Mouse (Mus musculus) CH12.LX (cell line): ENCODE data around the gene Gm20388. TPM values are rescaled to one million over a fixed set of nuclear protein-coding genes. Genes with fewer than 3 reads are reported as not detected.

Source experiments
- DNase-seq: peaks from one replicate; pipeline ENCODE4 v3.0.0-alpha.2; 2013; ENCODE audit errors: extremely low read depth
- H3K27ac ChIP-seq: 2 replicates; pipeline ENCODE4 v1.5.1; 2012; ENCODE audit warnings: low read depth, mild to moderate bottlenecking, control low read depth, moderate library complexity; ENCODE audit not compliant: insufficient read depth
- H3K27me3 ChIP-seq: replicated peaks from 2 replicates; pipeline ENCODE3; 2012; ENCODE audit warnings: inconsistent platforms
- H3K36me3 ChIP-seq, 2 experiments: replicated peaks in 1 of 2; 2 replicates each; pipeline versions ENCODE3 to v1.6.1; 2012; ENCODE audit warnings: inconsistent platforms in 1 of 2, low read length in 1 of 2, mild to moderate bottlenecking in 1 of 2, mixed read lengths in 1 of 2, moderate library complexity in 1 of 2; ENCODE audit not compliant: control insufficient read depth in 1 of 2, insufficient read depth in 1 of 2
- H3K4me1 ChIP-seq, 2 experiments: 2 replicates each; pipeline ENCODE4 v1.6.1; 2012; ENCODE audit warnings: inconsistent platforms in 1 of 2, moderate library complexity in 1 of 2; ENCODE audit not compliant: insufficient read depth in 2 of 2, control insufficient read depth in 1 of 2
- H3K4me2 ChIP-seq: 2 replicates; pipeline ENCODE4 v1.6.1; 2012; ENCODE audit warnings: low read depth, mild to moderate bottlenecking, control low read depth; ENCODE audit not compliant: poor library complexity, insufficient read depth, severe bottlenecking
- H3K4me3 ChIP-seq, 3 experiments: fragments of 150-350 bp in 1 of 3; sonication (generic) in 1 of 3; replicated peaks in 1 of 3; 2 replicates each; pipeline versions ENCODE3 to v1.5.1; 2011 to 2012; ENCODE audit warnings: low read depth in 2 of 3, low read length in 2 of 3, mild to moderate bottlenecking in 2 of 3, moderate library complexity in 2 of 3, control low read depth in 1 of 3, improper control_type of control experiment in 1 of 3, inconsistent platforms in 1 of 3, mixed read lengths in 1 of 3; ENCODE audit not compliant: poor library complexity in 1 of 3
- H3K79me2 ChIP-seq: replicated peaks from 2 replicates; pipeline ENCODE4 v1.6.1; 2012; ENCODE audit warnings: mild to moderate bottlenecking, moderate library complexity; ENCODE audit not compliant: control insufficient read depth, poor library complexity, insufficient read depth, severe bottlenecking; ENCODE audit errors: extremely low read depth
- H3K9ac ChIP-seq: 2 replicates; pipeline ENCODE4 v1.6.1; 2012; ENCODE audit warnings: low read depth, mild to moderate bottlenecking, control low read depth, moderate library complexity; ENCODE audit not compliant: insufficient read depth
- H3K9me3 ChIP-seq: replicated peaks from 2 replicates; pipeline ENCODE3; 2012; ENCODE audit warnings: low read length, inconsistent platforms, mixed read lengths
- BHLHE40 ChIP-seq: IDR thresholded peaks from 2 replicates; pipeline ENCODE4 v1.6.1; 2011; ENCODE audit warnings: mild to moderate bottlenecking, low read depth, low read length, improper control_type of control experiment
- CHD1 ChIP-seq: IDR thresholded peaks from 2 replicates; pipeline ENCODE4 v1.6.1; 2012; ENCODE audit warnings: low read depth, low read length, improper control_type of control experiment, inconsistent platforms
- CHD2 ChIP-seq: IDR thresholded peaks from 2 replicates; pipeline ENCODE4 v1.6.1; 2011; ENCODE audit warnings: low read length, improper control_type of control experiment
- E2F4 ChIP-seq: IDR thresholded peaks from 2 replicates; pipeline ENCODE4 v1.6.1; 2011; ENCODE audit warnings: low read depth, low read length, improper control_type of control experiment; ENCODE audit not compliant: insufficient replicate concordance
- ELF1 ChIP-seq: IDR thresholded peaks from 2 replicates; pipeline ENCODE4 v1.6.1; 2014; ENCODE audit warnings: low read depth, mild to moderate bottlenecking, inconsistent platforms, low read length, improper control_type of control experiment
- EP300 ChIP-seq: IDR thresholded peaks from 2 replicates; pipeline ENCODE4 v1.6.1; 2011; ENCODE audit warnings: low read length, improper control_type of control experiment
- ETS1 ChIP-seq: conservative IDR thresholded peaks from 2 replicates; pipeline ENCODE4 v1.6.1; 2012; ENCODE audit warnings: low read depth, mild to moderate bottlenecking, inconsistent platforms, low read length, improper control_type of control experiment, moderate library complexity
- GABPA ChIP-seq: IDR thresholded peaks from 2 replicates; pipeline ENCODE4 v1.6.1; 2012; ENCODE audit warnings: low read depth, low read length, improper control_type of control experiment, inconsistent platforms; ENCODE audit not compliant: insufficient replicate concordance
- IRF4 ChIP-seq: IDR thresholded peaks from 2 replicates; pipeline ENCODE4 v1.6.1; 2014; ENCODE audit warnings: low read depth, mild to moderate bottlenecking, inconsistent platforms, low read length, improper control_type of control experiment
- JUN ChIP-seq: IDR thresholded peaks from 2 replicates; pipeline ENCODE4 v1.6.1; 2011; ENCODE audit warnings: low read depth, mild to moderate bottlenecking, low read length, improper control_type of control experiment, moderate library complexity; ENCODE audit not compliant: insufficient read depth
- JUND ChIP-seq: conservative IDR thresholded peaks from 2 replicates; pipeline ENCODE4 v1.6.1; 2011; ENCODE audit warnings: low read depth, low read length, improper control_type of control experiment
- MAZ ChIP-seq: IDR thresholded peaks from 2 replicates; pipeline ENCODE4 v1.6.1; 2012; ENCODE audit warnings: low read depth, mild to moderate bottlenecking, inconsistent platforms, low read length, improper control_type of control experiment, moderate library complexity
- MXI1 ChIP-seq: IDR thresholded peaks from 2 replicates; pipeline ENCODE4 v1.6.1; 2011; ENCODE audit warnings: mild to moderate bottlenecking, low read depth, low read length, improper control_type of control experiment
- NELFE ChIP-seq: IDR thresholded peaks from 2 replicates; pipeline ENCODE4 v1.6.1; 2011; ENCODE audit warnings: low read depth, low read length, improper control_type of control experiment
- RAD21 ChIP-seq: IDR thresholded peaks from 2 replicates; pipeline ENCODE4 v1.6.1; 2011; ENCODE audit warnings: low read depth, mild to moderate bottlenecking, low read length, improper control_type of control experiment, moderate library complexity
- RCOR1 ChIP-seq: conservative IDR thresholded peaks from 2 replicates; pipeline ENCODE4 v1.6.1; 2012; ENCODE audit warnings: low read depth, mild to moderate bottlenecking, inconsistent platforms, low read length, improper control_type of control experiment
- SMC3 ChIP-seq: IDR thresholded peaks from 2 replicates; pipeline ENCODE4 v1.6.1; 2011; ENCODE audit warnings: low read depth, low read length, improper control_type of control experiment
- TCF12 ChIP-seq: IDR thresholded peaks from 2 replicates; pipeline ENCODE4 v1.6.1; 2014; ENCODE audit warnings: low read depth, mild to moderate bottlenecking, inconsistent platforms, low read length, improper control_type of control experiment
- USF1 ChIP-seq: IDR thresholded peaks from 2 replicates; pipeline ENCODE4 v1.6.1; 2014; ENCODE audit warnings: low read depth, mild to moderate bottlenecking, inconsistent platforms, low read length, improper control_type of control experiment
- ZKSCAN1 ChIP-seq: IDR thresholded peaks from 2 replicates; pipeline ENCODE4 v1.6.1; 2012; ENCODE audit warnings: low read depth, inconsistent platforms, low read length, improper control_type of control experiment, borderline replicate concordance
- ZNF384 ChIP-seq: IDR thresholded peaks from 2 replicates; pipeline ENCODE4 v1.6.1; 2012; ENCODE audit warnings: low read depth, low read length, improper control_type of control experiment, inconsistent platforms
- dilution Hi-C: fragments of 300-500 bp; cut with MboI; formaldehyde crosslinking; loops from 2 replicates; pipeline ENCODE4 v1.14.3; 2020; ENCODE audit warnings: low sequenced_read_pairs; ENCODE audit not compliant: extremely low pct_unique_long_range_greater_than_20kb, extremely low pct_ligation_motif_present
- in situ Hi-C: fragments of 300-500 bp; cut with MboI; formaldehyde crosslinking; loops from 3 replicates; pipeline ENCODE4 v1.14.3; 2019; ENCODE audit warnings: low sequenced_read_pairs, low pct_ligation_motif_present, low pct_unique_long_range_greater_than_20kb, mixed read lengths
- polyA plus RNA-seq: library from polyadenylated mRNA; unstranded; fragments of >175 nt; gene quantifications from 2 replicates; pipeline ENCODE4 v1.2.1, GENCODE M21; 2012; ENCODE audit warnings: low read depth; ENCODE audit not compliant: insufficient read length
- total RNA-seq, 2 experiments: library from RNA; depleted of rRNA; stranded (reverse); fragments of 300-350 nt in 1 of 2; fragments of >200 nt in 1 of 2; gene quantifications; 2 replicates each; pipeline ENCODE4 v1.2.3; 2012 to 2014

The Gm20388 gene
- total and polyA plus RNA-seq, 3 experiments, result 14.8 to 26.3 (median 22.2) TPM

DNA sequence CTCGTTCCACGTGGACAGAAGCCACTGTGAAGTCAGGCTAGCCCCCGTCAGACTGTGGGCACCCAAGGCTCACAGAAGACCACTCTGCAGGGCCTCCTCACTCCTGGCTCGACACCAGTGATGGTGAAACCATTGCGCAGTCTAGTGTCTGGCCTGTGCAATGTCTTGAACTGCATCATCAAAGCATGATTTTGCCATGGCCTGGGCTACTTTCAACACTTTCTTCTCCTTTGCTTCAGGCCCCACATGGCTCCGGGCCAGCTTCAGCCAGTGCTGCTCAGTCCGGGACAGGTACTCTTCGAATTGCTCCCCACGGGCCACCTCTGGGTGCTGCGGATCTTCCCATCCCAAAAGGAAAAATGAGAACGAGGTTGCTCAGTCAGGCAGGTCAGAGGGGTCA, 1885.8 kb downstream of the Gm20388 start:
- no peaks in the 10 kb centered on the region for H3K27me3 ChIP-seq
- no peak overlapping the region for H3K9ac ChIP-seq
- DNase-seq, result no peak
- no peaks in the 10 kb centered on the region for H3K79me2 ChIP-seq
- no peaks in the 10 kb centered on the region for H3K9me3 ChIP-seq
- TF ChIP-seq CHD2 (no peak), MXI1 (no peak), ELF1 (no peak), RAD21 (no peak), RCOR1 (no peak), BHLHE40 (no peak)
- H3K36me3 ChIP-seq, result peaks cover 65 to 92% of the 10 kb centered on the region in 2 experiments
- no peak overlapping the region for H3K4me3 ChIP-seq
- H3K27ac ChIP-seq, result no peak overlapping the region
- dilution Hi-C loops (no loop called here), in situ Hi-C loops (no loop called here)
- H3K4me1 ChIP-seq, result peaks cover 6 to 31% of the 10 kb centered on the region in 2 experiments; a peak in 3 of 4 replicates
- H3K4me2 ChIP-seq, result no peak overlapping the region

DNA sequence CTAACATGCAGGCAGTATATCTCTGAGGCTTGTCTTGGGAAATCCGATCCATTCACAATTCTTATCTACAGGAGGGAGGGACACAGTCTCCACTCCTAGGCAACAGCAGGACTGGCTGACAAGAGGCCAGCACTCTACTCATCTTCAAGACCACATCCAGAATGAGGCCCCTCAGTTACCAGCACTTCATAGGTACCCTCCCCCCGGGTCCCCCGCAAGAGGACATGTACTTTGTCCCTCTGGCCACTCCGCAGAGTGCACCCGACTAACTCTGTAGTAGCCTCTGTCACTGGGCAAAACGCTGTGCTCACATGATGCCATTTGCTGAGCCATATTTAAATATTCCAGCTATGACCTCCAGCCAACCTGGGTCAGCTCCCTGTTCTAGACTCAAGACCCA, 1887.8 kb downstream of the Gm20388 start:
- no peaks in the 10 kb centered on the region for H3K79me2 ChIP-seq
- no peak overlapping the region for H3K4me2 ChIP-seq
- no peak overlapping the region for H3K9ac ChIP-seq
- DNase-seq, result no peak
- no peak overlapping the region for H3K27ac ChIP-seq
- in situ Hi-C loops, result no loop called here
- H3K4me3 ChIP-seq, result no peak overlapping the region
- dilution Hi-C loops, result no loop called here
- no peaks in the 10 kb centered on the region for H3K9me3 ChIP-seq
- no peak for TF ChIP-seq ZKSCAN1
- no peak for TF ChIP-seq JUN
- no peak for TF ChIP-seq ZNF384
- TF ChIP-seq SMC3, result no peak
- no peak for TF ChIP-seq MAZ
- TF ChIP-seq IRF4, result no peak
- TF ChIP-seq BHLHE40, result no peak
- no peak for TF ChIP-seq USF1
- no peak for TF ChIP-seq GABPA
- TF ChIP-seq ETS1, result no peak
- no peak for TF ChIP-seq EP300
- no peak for TF ChIP-seq NELFE
- no peak for TF ChIP-seq TCF12
- TF ChIP-seq CHD1, result no peak
- no peak for TF ChIP-seq RAD21
- TF ChIP-seq E2F4, result no peak
- TF ChIP-seq JUND, result no peak
- TF ChIP-seq RCOR1, result no peak
- peaks cover 0 to 18% of the 10 kb centered on the region in 2 experiments; a peak in 2 of 4 replicates for H3K4me1 ChIP-seq
- no peaks in the 10 kb centered on the region for H3K27me3 ChIP-seq
- H3K36me3 ChIP-seq, result peaks cover 73 to 93% of the 10 kb centered on the region in 2 experiments
